Mouse (Mus musculus): Measurements from ENCODE around the gene Ptch2. TPM values are rescaled to one million over a fixed set of nuclear protein-coding genes. Genes with fewer than 3 reads are reported as not detected.

Gene Ptch2
- polyA plus RNA-seq, 1 experiment from 2014 or later, result 2.1 TPM

GRCm38 (mm10) chr4:117136034-117136433 lies 40.2 kb downstream of the Ptch2 start:
- Histone ChIP-seq H3K36me3 (ENCODE audit: control insufficient read depth, insufficient read depth) (no peaks in the 10 kb centered on the region), H3K27ac (ENCODE audit: low read length) (no peak overlapping the region), H3K4me3 (ENCODE audit: low read length) (no peak overlapping the region), H3K9ac (ENCODE audit: low read length) (no peak overlapping the region), H3K4me1 (ENCODE audit: control insufficient read depth, insufficient read depth, low read length) (peaks cover 4% of the 10 kb centered on the region), H3K27me3 (ENCODE audit: control insufficient read depth, insufficient read depth, low read length) (peaks cover 15% of the 10 kb centered on the region), H3K4me2 (ENCODE audit: low read depth, low read length) (no peak overlapping the region), H3K9me3 (replicated peaks; ENCODE audit: control insufficient read depth, low read length) (no peaks in the 10 kb centered on the region)
- 28% methylated on average over 8 of the region's 8 CpGs for WGBS
- no peak for ATAC-seq (replicated peaks; ENCODE audit: extremely low read depth, insufficient read depth, low FRiP score)

- ATAC-seq (replicated peaks; ENCODE audit: extremely low read depth, insufficient read depth, low FRiP score), result no peak
- H3K9ac ChIP-seq (ENCODE audit: low read length), result no peak overlapping the region
- H3K4me2 ChIP-seq (ENCODE audit: low read depth, low read length), result no peak overlapping the region
Measured at GRCm38 (mm10) chr4:117138295-117139216, 42.7 kb downstream of the Ptch2 start.

GRCm38 (mm10) chr4:117139217-117139612 lies 43.3 kb downstream of the Ptch2 start:
- WGBS, result 4% methylated on average over 2 of the region's 2 CpGs
- Histone ChIP-seq H3K9ac (ENCODE audit: low read length) (no peak overlapping the region), H3K27ac (ENCODE audit: low read length) (no peak overlapping the region), H3K4me3 (ENCODE audit: low read length) (no peak overlapping the region), H3K9me3 (replicated peaks; ENCODE audit: control insufficient read depth, low read length) (no peaks in the 10 kb centered on the region), H3K36me3 (ENCODE audit: control insufficient read depth, insufficient read depth) (no peaks in the 10 kb centered on the region), H3K27me3 (ENCODE audit: control insufficient read depth, insufficient read depth, low read length) (no peaks in the 10 kb centered on the region), H3K4me1 (ENCODE audit: control insufficient read depth, insufficient read depth, low read length) (peaks cover 2% of the 10 kb centered on the region), H3K4me2 (ENCODE audit: low read depth, low read length) (no peak overlapping the region)
- no peak for ATAC-seq (replicated peaks; ENCODE audit: extremely low read depth, insufficient read depth, low FRiP score)

More at GRCm38 (mm10) chr4:117138295-117139216, 42.7 kb downstream of the Ptch2 start:
- H3K27ac ChIP-seq (ENCODE audit: low read length), result no peak overlapping the region
- WGBS, result 66% methylated on average over 16 of the region's 17 CpGs
- peaks cover 4% of the 10 kb centered on the region for H3K4me1 ChIP-seq (ENCODE audit: control insufficient read depth, insufficient read depth, low read length)
- H3K9me3 ChIP-seq (replicated peaks; ENCODE audit: control insufficient read depth, low read length), result no peaks in the 10 kb centered on the region
- H3K4me3 ChIP-seq (ENCODE audit: low read length), result no peak overlapping the region
- H3K36me3 ChIP-seq (ENCODE audit: control insufficient read depth, insufficient read depth), result no peaks in the 10 kb centered on the region
- H3K27me3 ChIP-seq (ENCODE audit: control insufficient read depth, insufficient read depth, low read length), result no peaks in the 10 kb centered on the region

- WGBS, result 38% methylated on average over 4 of the region's 4 CpGs
- Histone ChIP-seq H3K4me2 (ENCODE audit: low read depth, low read length) (no peak overlapping the region), H3K27ac (ENCODE audit: low read length) (no peak overlapping the region), H3K9me3 (replicated peaks; ENCODE audit: control insufficient read depth, low read length) (no peaks in the 10 kb centered on the region), H3K36me3 (ENCODE audit: control insufficient read depth, insufficient read depth) (no peaks in the 10 kb centered on the region), H3K27me3 (ENCODE audit: control insufficient read depth, insufficient read depth, low read length) (no peaks in the 10 kb centered on the region), H3K4me1 (ENCODE audit: control insufficient read depth, insufficient read depth, low read length) (no peaks in the 10 kb centered on the region), H3K4me3 (ENCODE audit: low read length) (no peak overlapping the region), H3K9ac (ENCODE audit: low read length) (no peak overlapping the region)
- no peak for ATAC-seq (replicated peaks; ENCODE audit: extremely low read depth, insufficient read depth, low FRiP score)
Measured at GRCm38 (mm10) chr4:117140613-117141012, 44.7 kb downstream of the Ptch2 start.

- no peak for ATAC-seq (replicated peaks; ENCODE audit: extremely low read depth, insufficient read depth, low FRiP score)
- no peaks in the 10 kb centered on the region for H3K27me3 ChIP-seq (ENCODE audit: control insufficient read depth, insufficient read depth, low read length)
- H3K4me3 ChIP-seq (ENCODE audit: low read length), result no peak overlapping the region
- no peaks in the 10 kb centered on the region for H3K4me1 ChIP-seq (ENCODE audit: control insufficient read depth, insufficient read depth, low read length)
- no peaks in the 10 kb centered on the region for H3K36me3 ChIP-seq (ENCODE audit: control insufficient read depth, insufficient read depth)
- 43% methylated on average over 7 of the region's 7 CpGs for WGBS
- no peak overlapping the region for H3K27ac ChIP-seq (ENCODE audit: low read length)
- no peak overlapping the region; the same call in 1 of the 2 replicates for H3K9ac ChIP-seq (ENCODE audit: low read length)
- no peak overlapping the region for H3K4me2 ChIP-seq (ENCODE audit: low read depth, low read length)
- H3K9me3 ChIP-seq (replicated peaks; ENCODE audit: control insufficient read depth, low read length), result no peaks in the 10 kb centered on the region
Measured at GRCm38 (mm10) chr4:117143023-117143422, 47.1 kb downstream of the Ptch2 start.

GRCm38 (mm10) chr4:117145248-117145647 lies 49.4 kb downstream of the Ptch2 start:
- no peak for ATAC-seq (replicated peaks; ENCODE audit: extremely low read depth, insufficient read depth, low FRiP score)
- no peaks in the 10 kb centered on the region for H3K9me3 ChIP-seq (replicated peaks; ENCODE audit: control insufficient read depth, low read length)
- no peaks in the 10 kb centered on the region for H3K27me3 ChIP-seq (ENCODE audit: control insufficient read depth, insufficient read depth, low read length)
- no peak overlapping the region for H3K4me2 ChIP-seq (ENCODE audit: low read depth, low read length)
- 90% methylated on average over 13 of the region's 13 CpGs for WGBS
- no peak overlapping the region for H3K27ac ChIP-seq (ENCODE audit: low read length)
- H3K4me1 ChIP-seq (ENCODE audit: control insufficient read depth, insufficient read depth, low read length), result no peaks in the 10 kb centered on the region
- no peak overlapping the region for H3K4me3 ChIP-seq (ENCODE audit: low read length)
- H3K9ac ChIP-seq (ENCODE audit: low read length), result no peak overlapping the region
- peaks cover 5% of the 10 kb centered on the region for H3K36me3 ChIP-seq (ENCODE audit: control insufficient read depth, insufficient read depth)

GRCm38 (mm10) chr4:117146176-117146575 lies 50.3 kb downstream of the Ptch2 start:
- no peak overlapping the region for H3K9ac ChIP-seq (ENCODE audit: low read length)
- WGBS, result 32% methylated on average over 15 of the region's 15 CpGs
- ATAC-seq (replicated peaks; ENCODE audit: extremely low read depth, insufficient read depth, low FRiP score), result no peak
- no peak overlapping the region for H3K4me2 ChIP-seq (ENCODE audit: low read depth, low read length)
- H3K4me1 ChIP-seq (ENCODE audit: control insufficient read depth, insufficient read depth, low read length), result no peaks in the 10 kb centered on the region
- no peak overlapping the region for H3K27ac ChIP-seq (ENCODE audit: low read length)
- no peaks in the 10 kb centered on the region for H3K9me3 ChIP-seq (replicated peaks; ENCODE audit: control insufficient read depth, low read length)
- H3K27me3 ChIP-seq (ENCODE audit: control insufficient read depth, insufficient read depth, low read length), result no peaks in the 10 kb centered on the region
- peaks cover 15% of the 10 kb centered on the region for H3K36me3 ChIP-seq (ENCODE audit: control insufficient read depth, insufficient read depth)
- H3K4me3 ChIP-seq (ENCODE audit: low read length), result no peak overlapping the region

GRCm38 (mm10) chr4:117148047-117148713 lies 52.3 kb downstream of the Ptch2 start:
- no peak for ATAC-seq (replicated peaks; ENCODE audit: extremely low read depth, insufficient read depth, low FRiP score)
- H3K9ac ChIP-seq (ENCODE audit: low read length), result no peak overlapping the region
- WGBS, result 78% methylated on average over 18 of the region's 18 CpGs
- peaks cover 31% of the 10 kb centered on the region for H3K36me3 ChIP-seq (ENCODE audit: control insufficient read depth, insufficient read depth)
- no peak overlapping the region for H3K4me2 ChIP-seq (ENCODE audit: low read depth, low read length)
- no peaks in the 10 kb centered on the region for H3K27me3 ChIP-seq (ENCODE audit: control insufficient read depth, insufficient read depth, low read length)
- peaks cover 7% of the 10 kb centered on the region for H3K4me1 ChIP-seq (ENCODE audit: control insufficient read depth, insufficient read depth, low read length)
- H3K9me3 ChIP-seq (replicated peaks; ENCODE audit: control insufficient read depth, low read length), result no peaks in the 10 kb centered on the region
- H3K4me3 ChIP-seq (ENCODE audit: low read length), result no peak overlapping the region
- H3K27ac ChIP-seq (ENCODE audit: low read length), result no peak overlapping the region

GRCm38 (mm10) chr4:117148815-117149214 lies 52.9 kb downstream of the Ptch2 start:
- H3K36me3 ChIP-seq (ENCODE audit: control insufficient read depth, insufficient read depth), result peaks cover 37% of the 10 kb centered on the region
- no peak for ATAC-seq (replicated peaks; ENCODE audit: extremely low read depth, insufficient read depth, low FRiP score)
- H3K4me3 ChIP-seq (ENCODE audit: low read length), result no peak overlapping the region

More at GRCm38 (mm10) chr4:117148815-117149214, 52.9 kb downstream of the Ptch2 start:
- no peak overlapping the region for H3K9ac ChIP-seq (ENCODE audit: low read length)
- no peaks in the 10 kb centered on the region for H3K27me3 ChIP-seq (ENCODE audit: control insufficient read depth, insufficient read depth, low read length)
- no peak overlapping the region for H3K27ac ChIP-seq (ENCODE audit: low read length)
- H3K9me3 ChIP-seq (replicated peaks; ENCODE audit: control insufficient read depth, low read length), result no peaks in the 10 kb centered on the region
- WGBS, result 69% methylated on average over 24 of the region's 24 CpGs
- H3K4me2 ChIP-seq (ENCODE audit: low read depth, low read length), result no peak overlapping the region
- H3K4me1 ChIP-seq (ENCODE audit: control insufficient read depth, insufficient read depth, low read length), result peaks cover 14% of the 10 kb centered on the region
